Mouse (Mus musculus) thymus, adult 2 months (tissue): ENCODE measurements around the gene Gypa. TPM values are rescaled to one million over a fixed set of nuclear protein-coding genes. Genes with fewer than 3 reads are reported as not detected.
A peak's percentile ranks its signal among the peaks of the same experiment; 100 is the strongest.

Experiments
- DNase-seq: peaks from one replicate; pipeline ENCODE4 v3.0.0; 2021
- H3K27ac ChIP-seq: fragments of 200-500 bp; 2 replicates; pipeline ENCODE4 v1.5.1; 2012; ENCODE audit warnings: low read length, control low read depth; ENCODE audit not compliant: control insufficient read depth, insufficient read depth
- H3K27me3 ChIP-seq: fragments of 200-500 bp; 2 replicates; pipeline ENCODE4 v1.6.1; 2012; ENCODE audit warnings: mild to moderate bottlenecking, low read length, moderate library complexity, mixed read lengths; ENCODE audit not compliant: control insufficient read depth, insufficient read depth
- H3K36me3 ChIP-seq: fragments of 200-500 bp; 2 replicates; pipeline ENCODE4 v1.6.1; 2012; ENCODE audit warnings: mild to moderate bottlenecking, low read length, moderate library complexity; ENCODE audit not compliant: control insufficient read depth, insufficient read depth
- H3K4me1 ChIP-seq: fragments of 200-500 bp; replicated peaks from 2 replicates; pipeline ENCODE4 v1.6.1; 2012; ENCODE audit warnings: low read length; ENCODE audit not compliant: control insufficient read depth, insufficient read depth
- H3K4me3 ChIP-seq: fragments of 200-500 bp; 2 replicates; pipeline ENCODE4 v1.5.1; 2012; ENCODE audit warnings: mild to moderate bottlenecking, low read length, control low read depth, moderate library complexity; ENCODE audit not compliant: control insufficient read depth, insufficient read depth
- CTCF ChIP-seq: fragments of 200-500 bp; IDR thresholded peaks from 2 replicates; pipeline ENCODE4 v1.5.1; 2012; ENCODE audit warnings: mild to moderate bottlenecking, control low read depth, low read length, moderate library complexity, borderline replicate concordance; ENCODE audit not compliant: control insufficient read depth, poor library complexity, insufficient read depth; ENCODE audit errors: extremely low read depth
- POLR2A ChIP-seq: fragments of 200-500 bp; IDR thresholded peaks from 2 replicates; pipeline ENCODE4 v1.6.1; 2012; ENCODE audit warnings: mild to moderate bottlenecking, low read length, control low read depth, moderate library complexity; ENCODE audit not compliant: control insufficient read depth, poor library complexity, insufficient read depth; ENCODE audit errors: extremely low read depth
- WGBS: fragments of 180-500 bp; shearing (Covaris S2); methylation state at CpG from one replicate; pipeline ENCODE4 v1.1.7; 2018; 5-methylcytosine and 5-hydroxymethylcytosine counted together
- polyA plus RNA-seq: library from polyadenylated mRNA; depleted of rRNA; stranded (reverse); fragments of >200 nt; gene quantifications from 2 replicates; pipeline ENCODE4 v1.2.3, GENCODE M21; 2012; rRNA removed

Gene Gypa
- 0.11 TPM in 1 of 2 replicates, not detected in the other for polyA plus RNA-seq

- Histone ChIP-seq H3K36me3 (no peaks in the 10 kb centered on the region), H3K4me3 (peak within 1 kb of the TSS; percentile 57), H3K4me1 (peaks cover 4% of the 10 kb centered on the region), H3K27me3 (no peaks in the 10 kb centered on the region), H3K27ac (no peak within 1 kb of the TSS)
- 47% methylated on average over 14 of the region's 14 CpGs for WGBS
- TF ChIP-seq CTCF: no peak
- TF ChIP-seq POLR2A: no peak
- DNase-seq: peak; percentile 5
These were observed at the start of gene Gypa for GRCm38 (mm10) chr8:80493523-80494345. Gene Gypa, plus strand, starts transcription at chr8:80493781.

- Histone ChIP-seq H3K27ac (no peak overlapping the region), H3K36me3 (no peaks in the 10 kb centered on the region), H3K27me3 (no peaks in the 10 kb centered on the region), H3K4me3 (no peak overlapping the region), H3K4me1 (no peaks in the 10 kb centered on the region)
- TF ChIP-seq CTCF (no peak), POLR2A (no peak)
- 69% methylated on average over 4 of the region's 4 CpGs for WGBS
- DNase-seq: no peak
These were observed 49.0 kb upstream of the Gypa start for GRCm38 (mm10) chr8:80444534-80445072.

- H3K4me3 ChIP-seq: no peak overlapping the region
- WGBS: 93% methylated on average over 4 of the region's 4 CpGs
- no peaks in the 10 kb centered on the region for H3K36me3 ChIP-seq
- DNase-seq: no peak
- TF ChIP-seq POLR2A: no peak
- no peaks in the 10 kb centered on the region for H3K4me1 ChIP-seq
- H3K27ac ChIP-seq: no peak overlapping the region
- no peaks in the 10 kb centered on the region for H3K27me3 ChIP-seq
These were observed 46.4 kb upstream of the Gypa start for GRCm38 (mm10) chr8:80447217-80447616.

- no peak for DNase-seq
- no peaks in the 10 kb centered on the region for H3K36me3 ChIP-seq
- no peak for TF ChIP-seq CTCF
- no peak for TF ChIP-seq POLR2A
- H3K4me1 ChIP-seq: no peaks in the 10 kb centered on the region
- no peak overlapping the region for H3K27ac ChIP-seq
- WGBS: 93% methylated on average over 19 of the region's 19 CpGs
- H3K27me3 ChIP-seq: no peaks in the 10 kb centered on the region
- no peak overlapping the region for H3K4me3 ChIP-seq
These were observed 41.5 kb upstream of the Gypa start for GRCm38 (mm10) chr8:80451938-80452690.

GRCm38 (mm10) chr8:80463450-80463917, 30.1 kb upstream of the Gypa start:
- Histone ChIP-seq H3K4me3 (no peak overlapping the region), H3K27me3 (no peaks in the 10 kb centered on the region), H3K36me3 (no peaks in the 10 kb centered on the region), H3K27ac (no peak overlapping the region), H3K4me1 (no peaks in the 10 kb centered on the region)
- DNase-seq: no peak
- WGBS: 22% methylated on average over 4 of the region's 4 CpGs
- TF ChIP-seq CTCF (no peak), POLR2A (no peak)

- H3K27me3 ChIP-seq: no peaks in the 10 kb centered on the region
- 48% methylated on average over 7 of the region's 7 CpGs for WGBS
- no peaks in the 10 kb centered on the region for H3K36me3 ChIP-seq
- H3K27ac ChIP-seq: no peak overlapping the region
- no peaks in the 10 kb centered on the region for H3K4me1 ChIP-seq
- H3K4me3 ChIP-seq: no peak overlapping the region
- TF ChIP-seq CTCF: no peak
- no peak for TF ChIP-seq POLR2A
- no peak for DNase-seq
These were observed 18.6 kb upstream of the Gypa start for GRCm38 (mm10) chr8:80474971-80475370.
